Mouse (Mus musculus) adipocyte (in vitro differentiated cells): Measurements from ENCODE around the gene Cped1.

Experiments used
- DNase-seq: peaks from one replicate; pipeline ENCODE4 v3.0.0-alpha.2; 2016; ENCODE audit warnings: low spot score

Cped1 gene

DNA sequence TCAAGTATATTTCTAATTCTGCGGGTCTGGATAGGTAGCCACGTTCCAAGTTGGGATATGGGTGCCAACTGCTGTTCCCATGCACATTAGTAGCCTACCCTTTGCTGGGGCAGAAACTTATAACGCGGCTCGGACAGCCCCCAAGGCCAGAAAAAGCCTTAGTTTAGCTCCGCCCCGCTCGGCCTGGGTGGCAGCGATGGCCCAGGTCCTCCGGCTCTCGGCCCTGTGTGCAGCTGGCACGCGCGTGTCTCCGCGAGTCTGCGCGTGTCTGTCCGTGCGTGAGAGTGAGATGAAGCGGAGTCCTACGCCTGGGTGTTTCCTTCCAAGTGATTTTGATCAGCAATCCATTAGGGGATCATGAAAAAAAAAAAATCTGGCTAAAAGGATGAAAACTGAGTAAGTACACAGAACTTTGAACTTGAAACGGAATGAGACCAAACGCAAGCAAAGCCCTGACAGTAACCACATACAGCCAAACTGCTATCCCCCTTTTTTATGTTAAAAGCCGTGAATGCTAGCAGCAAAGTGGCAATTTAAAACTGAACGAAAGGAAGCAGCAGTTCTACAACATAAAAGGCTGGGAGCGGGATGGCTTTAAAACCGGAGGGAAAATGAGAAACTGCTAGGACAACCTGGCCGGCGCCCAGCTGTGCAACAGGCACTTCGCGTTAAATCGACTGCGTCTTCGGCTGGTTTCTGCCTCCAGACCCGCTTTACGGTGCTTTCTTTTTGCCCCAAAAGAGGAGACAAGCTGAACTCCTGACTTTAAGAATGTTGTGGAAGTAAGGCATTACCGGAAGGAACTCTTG is at the start of gene Cped1:
Gene Cped1 (plus strand): TSS at position 185 of the 809 bp plus-strand sequence.
- DNase-seq = peak; percentile 94

DNA sequence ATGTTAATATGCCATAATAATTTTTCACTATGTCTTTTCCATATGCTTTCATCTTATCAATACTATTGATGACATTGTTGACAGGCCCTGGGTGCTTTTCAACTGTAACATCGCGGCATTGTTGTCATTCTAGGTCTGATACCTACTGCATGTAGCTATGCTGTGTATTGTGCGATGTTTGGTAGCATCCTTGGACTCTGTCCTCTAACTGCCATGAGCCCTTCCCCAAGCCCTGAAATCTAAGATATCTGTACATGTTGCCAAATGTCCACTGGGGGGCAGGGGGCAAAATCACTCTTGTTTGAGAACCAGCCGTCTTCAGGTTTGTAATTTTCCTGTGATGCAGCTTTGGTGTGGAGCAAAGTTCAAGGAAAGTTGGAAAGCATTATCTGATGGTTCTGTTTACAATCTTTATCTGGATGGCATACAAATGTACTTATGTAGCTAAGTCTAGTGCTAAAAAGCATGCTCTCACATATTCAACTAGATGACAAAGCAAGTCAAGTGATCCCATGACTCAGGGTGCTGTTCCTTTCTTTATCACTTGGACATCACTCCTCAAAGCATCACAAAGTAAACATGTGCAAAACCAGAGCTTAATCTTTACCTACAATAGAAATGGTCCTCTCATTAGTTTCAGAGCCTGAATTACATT is 47.6 kb upstream of the Cped1 start:
- no peak for DNase-seq

DNA sequence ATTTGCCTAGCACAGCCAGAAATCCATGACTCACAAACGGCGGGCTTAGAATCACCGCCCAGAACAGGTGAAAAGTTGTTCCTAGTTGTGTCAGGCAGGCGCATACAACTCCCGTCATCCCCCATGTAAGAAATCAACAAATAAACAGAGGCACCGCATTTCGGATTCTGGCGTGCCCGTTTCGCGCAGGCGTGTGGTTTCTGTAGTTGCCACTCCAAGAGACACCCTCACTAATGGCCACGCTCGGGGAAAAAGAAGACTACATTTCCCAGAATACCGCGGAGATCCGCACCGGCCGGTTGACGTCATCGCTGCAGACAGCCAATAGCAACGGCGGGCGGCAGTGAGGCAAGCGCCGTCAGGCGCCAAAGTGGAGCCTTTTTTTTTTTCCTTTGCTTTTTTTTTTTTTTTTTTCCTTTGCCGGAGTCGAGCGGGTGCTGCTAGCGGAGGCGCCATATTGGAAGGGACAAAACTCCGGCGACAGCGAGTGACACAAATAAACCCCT is 36.4 kb upstream of the Cped1 start, which contains the start of gene Ing3:
Gene Ing3 (plus strand): TSS at position 346 of the 506 bp plus-strand sequence.
- peak; percentile 100 for DNase-seq

DNA sequence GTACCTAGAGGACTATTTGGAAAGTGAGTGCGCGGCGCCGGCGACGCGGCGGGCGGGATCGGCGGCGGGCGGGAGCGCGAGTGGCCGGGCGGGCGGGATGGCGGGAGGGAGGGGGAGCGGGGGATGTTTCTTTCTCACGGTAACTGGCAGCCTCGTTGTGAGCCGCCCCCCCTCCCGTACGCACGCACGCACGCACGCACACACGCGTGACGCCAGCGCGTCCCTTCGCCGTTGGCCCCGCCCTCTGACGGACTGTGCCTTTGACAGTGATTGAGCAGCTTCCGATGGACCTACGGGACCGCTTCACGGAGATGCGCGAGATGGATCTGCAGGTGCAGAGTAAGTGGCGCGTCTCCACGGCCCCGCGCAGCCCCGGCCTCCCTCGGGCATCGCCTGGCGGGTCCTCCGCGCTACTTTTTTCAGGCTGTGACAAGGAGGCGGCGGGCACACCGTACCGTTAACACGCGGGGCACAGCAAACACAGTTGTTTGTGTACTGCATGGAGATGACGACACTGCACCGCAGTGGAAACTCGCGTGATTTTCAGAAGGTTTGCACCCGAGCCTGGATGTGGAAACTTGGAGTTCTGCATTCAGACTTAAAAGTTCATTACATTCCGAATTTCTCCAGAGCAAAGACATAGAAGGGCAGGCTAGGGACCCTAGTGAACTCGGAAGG is 35.8 kb upstream of the Cped1 start:
- DNase-seq = peak; percentile 99

DNA sequence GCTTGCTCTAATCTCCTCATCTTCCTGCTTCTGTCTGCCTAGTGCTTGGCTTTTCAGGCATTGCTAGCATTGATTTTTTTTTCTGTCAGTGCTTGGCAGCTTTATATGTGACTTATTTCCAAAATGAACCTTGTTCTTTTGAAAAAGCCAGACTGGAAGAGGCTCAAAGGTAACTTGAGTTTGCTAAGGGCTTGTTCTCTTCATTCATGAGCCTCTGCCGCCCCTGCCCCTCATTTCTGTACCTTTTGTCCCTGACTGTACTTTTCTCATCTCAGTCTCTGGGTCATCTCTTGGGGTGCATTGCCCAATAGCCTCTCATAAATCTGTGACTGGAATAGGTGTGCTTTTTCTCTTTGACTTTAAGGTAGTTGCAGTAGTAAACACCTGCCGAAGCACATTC is 35.0 kb upstream of the Cped1 start:
- no peak for DNase-seq

DNA sequence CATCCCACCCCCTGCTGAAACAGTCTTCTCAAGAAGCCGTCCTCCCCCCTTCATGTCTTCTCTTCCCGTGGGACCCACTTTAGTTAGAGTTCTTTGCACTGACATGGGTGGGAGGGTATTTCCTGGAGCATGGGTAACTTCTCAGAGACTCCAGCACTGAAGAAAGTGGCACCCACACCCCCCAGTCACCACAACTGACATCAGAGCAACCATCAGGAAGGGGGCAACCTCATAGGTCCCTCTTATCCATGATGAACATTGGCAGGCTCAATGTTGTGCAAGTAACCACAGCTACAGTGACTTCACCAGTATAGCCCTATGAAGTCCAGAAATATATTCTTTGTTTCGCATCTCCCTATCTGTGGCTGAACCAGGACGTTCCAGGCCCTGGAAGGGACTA is 30.2 kb upstream of the Cped1 start:
- no peak for DNase-seq

DNA sequence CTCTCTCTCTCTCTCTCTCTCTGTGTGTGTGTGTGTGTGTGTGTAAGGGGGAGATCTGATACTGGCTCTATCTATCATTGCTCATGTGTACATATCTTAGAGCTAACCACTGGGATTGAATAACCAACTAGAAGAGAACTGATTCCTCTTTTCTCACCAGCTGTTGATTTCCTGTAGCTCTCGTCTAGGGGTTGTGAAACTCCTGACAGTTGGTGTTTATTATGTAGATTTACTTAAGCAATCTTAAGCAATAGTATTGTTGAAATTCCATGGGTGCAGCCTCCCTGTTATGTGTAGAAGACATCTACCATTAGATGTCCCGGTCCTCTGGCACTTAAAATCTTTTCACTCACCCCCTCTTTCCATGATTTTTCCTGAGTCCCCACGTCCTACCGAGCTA is 26.8 kb upstream of the Cped1 start:
- no peak for DNase-seq

DNA sequence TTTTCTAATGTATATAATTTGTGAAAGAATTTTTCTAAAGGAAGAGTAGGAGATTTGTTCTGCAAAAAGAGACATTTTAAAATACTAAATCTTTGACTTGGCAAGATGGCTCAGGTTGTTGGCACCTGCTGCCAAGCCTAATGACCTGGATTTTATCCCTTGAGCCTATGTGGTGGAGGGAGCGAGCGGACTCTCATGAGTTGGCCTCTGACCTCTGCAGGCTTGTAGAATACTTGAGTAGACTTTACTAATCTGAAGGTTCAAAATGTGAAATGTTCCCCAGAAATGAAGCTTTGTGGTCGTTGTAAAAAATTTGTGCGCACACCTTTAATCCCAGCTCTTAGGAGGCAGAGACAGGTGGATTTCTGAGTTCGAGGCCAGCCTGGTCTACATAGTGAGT is 25.8 kb upstream of the Cped1 start:
- DNase-seq = no peak

DNA sequence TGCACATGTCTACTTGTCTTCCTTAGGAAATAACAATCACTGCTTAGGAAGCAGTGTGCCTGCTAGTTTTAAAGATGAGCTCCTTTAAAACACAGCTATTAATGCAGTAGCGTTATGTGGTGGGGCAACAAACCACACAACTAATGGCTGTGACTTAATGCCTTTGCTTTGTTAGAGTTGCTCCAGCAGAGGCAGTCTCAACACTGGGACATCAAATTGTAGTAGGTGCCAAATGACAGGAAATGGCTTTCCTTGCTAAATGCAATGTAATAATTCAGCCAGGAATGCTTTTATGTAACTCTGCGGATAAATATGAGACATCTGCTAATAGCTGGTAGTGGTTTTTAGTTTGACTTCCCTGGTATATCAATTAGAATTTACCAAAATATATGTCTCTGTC is 8.2 kb upstream of the Cped1 start:
- no peak for DNase-seq

DNA sequence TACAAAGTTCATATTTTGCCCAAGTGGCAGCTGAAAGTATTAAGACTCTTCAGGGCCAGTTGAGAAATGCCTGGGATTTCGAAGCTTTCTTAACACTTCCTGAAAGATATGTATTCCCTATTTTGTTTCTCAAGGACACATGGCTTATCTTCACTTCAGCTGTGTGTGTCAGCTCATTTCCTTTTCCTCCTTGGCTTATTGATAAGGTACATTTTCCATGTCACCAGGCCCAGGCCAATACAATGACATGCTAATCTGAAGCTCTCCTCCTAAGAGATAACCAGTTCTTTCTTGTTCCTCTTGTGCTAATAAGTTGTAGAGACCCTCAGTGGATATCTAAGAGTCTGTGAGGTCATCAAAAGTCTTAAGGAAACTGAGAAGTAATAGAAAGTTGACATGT is 4.6 kb upstream of the Cped1 start:
- no peak for DNase-seq

DNA sequence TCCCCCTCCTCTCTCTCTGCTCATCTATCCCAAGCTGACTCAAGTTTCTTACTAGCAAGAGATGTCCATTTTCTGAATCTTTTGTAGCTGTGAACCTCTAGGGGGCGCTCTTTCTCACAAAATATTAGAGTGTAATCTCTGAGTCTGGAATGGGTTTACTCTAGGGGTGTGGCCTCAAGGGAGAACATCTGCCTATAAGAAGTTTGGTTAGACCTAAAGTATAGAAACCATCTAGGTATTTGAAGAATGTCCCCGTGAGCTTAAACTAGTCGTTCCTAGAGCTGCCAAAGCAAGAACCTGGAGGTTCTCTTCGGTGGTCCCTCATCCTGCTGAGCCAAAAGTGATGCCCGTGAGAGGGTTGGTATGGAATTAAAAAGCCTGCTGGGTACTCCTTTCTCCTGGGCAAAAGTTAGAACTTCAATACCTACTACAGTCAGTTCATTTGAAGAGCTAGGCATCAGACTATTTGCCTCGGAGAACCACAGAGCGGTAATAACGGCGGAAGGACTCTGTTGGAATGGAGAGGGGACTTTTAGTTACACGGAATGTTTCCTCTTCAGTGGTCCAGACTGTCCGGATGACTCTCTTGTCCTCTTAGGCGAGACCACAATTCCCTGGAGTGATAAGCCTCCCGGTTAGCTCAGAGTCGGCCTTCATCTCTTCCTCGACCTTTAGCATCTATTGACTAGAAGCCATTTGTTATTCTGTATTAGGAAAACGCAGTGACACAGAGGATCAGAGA is 555 bp upstream of the Cped1 start:
- DNase-seq = peak; percentile 98

DNA sequence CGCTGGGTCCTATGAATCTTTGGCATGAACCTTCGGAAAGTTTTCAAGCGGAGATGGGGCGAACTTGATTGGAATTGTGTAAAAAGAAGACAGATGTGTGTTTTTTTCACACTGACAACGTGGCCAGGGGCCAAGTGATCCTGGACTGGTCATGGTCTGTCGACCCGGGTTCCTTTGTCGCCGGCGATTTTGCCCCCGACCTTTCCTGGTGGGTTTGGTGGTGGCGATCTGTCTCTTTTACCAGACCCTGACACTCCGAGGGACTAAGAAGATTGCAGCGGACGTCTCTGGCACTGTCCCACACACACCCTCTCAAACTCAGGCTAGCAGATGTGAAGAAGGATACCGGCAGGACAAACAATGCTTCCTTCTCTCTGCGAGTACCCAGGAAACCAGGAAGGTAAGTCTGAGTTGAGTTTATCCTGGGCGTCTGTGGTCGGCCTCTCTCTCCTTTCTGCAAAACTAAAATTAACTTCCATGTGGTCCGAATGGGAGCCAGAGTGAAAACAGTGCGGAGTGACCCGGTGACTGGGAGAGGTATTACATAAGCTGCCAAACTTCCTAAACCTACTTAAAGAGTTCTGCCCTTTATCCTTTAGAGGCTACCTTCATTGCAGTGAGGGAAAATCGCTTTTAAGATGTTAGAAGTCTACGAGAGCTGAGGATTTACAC is 1.1 kb downstream of the Cped1 start:
- DNase-seq = peak; percentile 82

DNA sequence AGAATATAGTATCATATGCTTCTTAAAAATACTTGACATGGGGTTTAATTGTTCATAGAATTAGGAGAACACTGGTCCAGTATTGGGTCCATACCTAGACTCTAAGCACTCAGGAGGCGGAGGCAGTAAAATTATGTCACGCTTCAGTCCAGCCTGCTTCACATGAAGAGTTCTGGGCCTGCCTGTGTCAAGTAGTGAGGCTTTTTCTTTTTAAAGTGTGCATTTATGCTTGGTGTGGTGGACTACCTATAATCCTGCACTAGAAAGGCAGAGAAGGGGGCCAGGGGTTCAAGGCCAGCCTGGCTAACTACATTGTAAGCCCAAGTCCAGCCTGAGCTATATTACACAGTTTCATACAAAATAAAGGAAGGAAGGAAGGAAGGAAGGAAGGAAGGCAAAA is 1.8 kb downstream of the Cped1 start:
- DNase-seq = peak; percentile 65

DNA sequence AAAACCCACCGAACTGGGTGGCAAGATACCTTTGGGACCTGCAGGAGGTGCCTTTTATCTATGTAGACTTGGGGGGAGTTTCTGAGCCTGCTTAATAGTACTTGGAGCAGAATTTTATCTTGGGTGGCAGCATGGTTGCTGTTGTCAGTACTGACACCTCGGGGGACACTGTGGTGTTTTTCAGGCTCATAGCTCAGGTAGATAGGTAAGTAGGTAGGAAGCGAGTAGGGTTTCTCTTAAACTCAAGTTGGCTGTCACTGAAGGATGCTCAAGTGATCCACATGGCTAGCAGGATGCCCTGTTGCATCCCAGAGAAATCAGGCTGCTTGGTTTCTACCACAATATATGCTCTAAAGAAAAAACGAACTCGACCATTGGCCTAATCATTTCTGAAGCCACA is 2.6 kb downstream of the Cped1 start:
- DNase-seq = no peak

DNA sequence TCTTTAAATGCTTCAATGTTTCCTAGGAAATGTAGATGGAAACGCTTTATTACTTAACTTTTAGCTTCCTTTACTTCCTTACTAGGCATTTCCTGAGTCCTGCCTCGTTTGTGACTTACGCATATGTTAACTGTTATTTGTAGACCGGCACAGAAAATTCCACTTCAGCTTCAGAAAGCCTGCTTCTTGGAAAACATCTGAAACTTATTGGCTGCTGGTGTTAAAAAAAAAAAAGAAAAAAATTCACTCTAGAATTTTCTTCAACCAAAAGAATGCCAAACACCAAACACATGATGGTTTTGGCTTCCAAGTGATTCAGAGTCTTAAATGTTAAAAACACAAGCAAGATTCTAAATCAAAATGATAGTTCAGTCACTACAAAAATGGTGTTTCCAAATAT is 3.4 kb downstream of the Cped1 start:
- peak; percentile 52 for DNase-seq

DNA sequence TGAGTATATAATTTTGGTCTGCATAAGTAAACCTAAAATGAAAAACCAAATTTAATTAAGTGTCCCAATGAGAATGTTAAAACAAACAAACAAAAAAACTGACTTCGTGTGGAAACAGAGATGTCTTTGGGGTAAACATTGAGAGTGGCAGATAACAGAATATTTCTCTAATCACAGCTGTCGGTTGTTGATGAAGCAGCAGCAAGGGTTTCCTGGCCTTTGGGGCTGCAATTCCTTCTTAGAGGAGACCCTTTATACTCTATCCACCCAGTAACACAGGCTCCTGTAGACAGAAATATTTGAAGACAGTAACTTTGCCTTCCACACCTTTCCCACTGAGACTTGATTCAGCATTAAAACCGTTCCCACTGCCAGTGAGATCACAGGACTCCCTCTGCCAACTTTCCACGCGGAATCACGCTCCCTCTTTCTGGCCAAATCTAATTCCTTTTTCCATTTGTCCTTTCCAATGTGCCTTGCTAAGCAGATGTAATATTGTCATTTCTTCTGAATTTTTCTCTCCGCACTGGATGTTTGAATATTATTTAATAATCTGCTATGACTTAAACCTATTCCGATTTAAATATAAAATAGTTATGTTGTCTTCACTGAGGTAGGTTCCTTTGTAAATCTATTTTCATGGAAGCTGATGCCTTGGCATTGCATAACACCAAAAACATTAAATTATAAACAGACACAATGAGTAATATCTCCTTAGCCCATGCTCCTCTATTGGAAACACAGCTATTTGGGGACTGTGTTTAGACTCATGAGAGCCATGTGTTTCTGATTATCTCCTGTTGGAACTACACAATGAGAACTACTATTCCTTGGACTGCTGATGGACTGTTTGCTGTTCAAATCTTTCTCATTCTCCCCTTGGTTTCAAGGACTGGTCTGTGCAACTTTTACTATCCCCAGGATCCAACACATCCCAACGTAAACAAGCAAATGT is 4.7 kb downstream of the Cped1 start:
- peak; percentile 68 for DNase-seq

DNA sequence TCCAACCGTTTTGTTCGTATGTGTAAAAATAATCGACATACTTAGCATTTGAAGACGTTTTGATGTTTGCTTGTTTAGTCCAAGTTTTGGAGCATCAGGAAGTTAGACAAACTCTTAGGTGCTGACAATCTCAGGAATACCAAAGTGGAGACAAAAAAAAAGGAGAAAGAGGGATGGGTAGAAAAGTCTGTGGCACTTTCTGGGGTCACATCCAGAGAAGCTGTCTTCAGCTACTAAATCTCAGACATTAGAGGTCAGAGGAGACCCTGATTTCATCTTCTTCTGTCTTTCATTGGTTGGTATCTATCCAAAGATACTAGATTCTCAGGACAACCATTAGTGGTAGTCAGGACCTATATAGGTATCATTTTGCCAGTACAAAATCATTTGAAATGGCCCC is 5.4 kb downstream of the Cped1 start:
- no peak for DNase-seq

DNA sequence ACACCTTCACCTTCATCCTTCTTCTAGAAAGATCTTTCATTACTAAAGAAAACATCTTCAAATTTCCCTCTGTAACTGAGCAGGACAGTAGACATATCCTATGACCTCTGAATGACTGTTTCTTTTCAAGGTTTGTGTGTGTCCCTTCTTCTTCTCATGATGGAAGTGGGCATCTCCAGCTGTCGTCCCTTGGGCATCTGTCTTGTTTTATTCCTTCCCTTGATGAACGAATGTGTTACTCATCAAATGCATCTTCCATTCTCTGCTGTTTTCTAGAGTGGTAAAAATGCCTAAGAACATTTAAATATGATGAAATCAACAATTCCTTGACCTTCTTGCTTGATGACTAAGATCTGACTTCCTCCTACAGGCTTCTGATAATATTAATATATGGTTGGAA is 7.4 kb downstream of the Cped1 start:
- DNase-seq = no peak

DNA sequence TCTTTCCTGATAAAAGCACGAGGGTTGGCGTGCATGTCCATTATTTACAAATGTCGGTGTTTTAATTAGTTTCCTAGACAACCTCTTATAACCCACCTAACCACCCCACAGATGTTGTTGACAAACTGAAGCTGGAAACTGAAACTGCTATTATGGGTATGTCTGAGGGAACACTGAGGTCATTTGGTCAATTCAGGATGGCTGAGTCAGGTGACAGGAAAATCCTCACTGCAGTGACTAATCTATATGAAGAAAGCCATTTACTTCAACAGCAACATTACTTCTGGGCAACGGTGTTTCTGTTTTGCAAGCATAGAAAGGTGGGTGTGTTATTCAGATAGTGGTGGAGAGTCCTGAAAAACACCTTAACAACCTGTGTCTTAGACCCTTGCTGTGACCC is 12.4 kb downstream of the Cped1 start:
- peak; percentile 60 for DNase-seq

DNA sequence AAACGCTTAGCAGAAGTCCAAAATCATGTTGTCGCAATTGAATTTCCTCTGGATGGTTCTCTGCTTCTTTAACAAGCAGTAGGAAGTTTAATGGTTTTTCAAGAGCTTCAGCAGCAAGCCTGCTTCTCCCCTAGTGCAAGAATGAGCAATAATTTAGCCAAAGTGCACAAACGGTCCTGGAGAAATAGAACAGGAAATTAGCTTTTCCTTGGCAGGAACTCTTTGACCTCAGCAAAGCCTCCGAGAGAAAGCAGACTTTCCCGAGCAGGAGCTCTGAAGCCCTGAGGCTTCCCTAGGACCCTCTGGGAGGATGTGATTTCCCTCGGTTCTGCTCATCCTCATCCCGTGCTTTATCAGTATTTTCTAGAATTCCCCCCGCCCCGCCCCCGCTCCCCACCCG is 13.3 kb downstream of the Cped1 start:
- DNase-seq = peak; percentile 86
